Comparison of ENCODE assay signal across 8 mouse cellular contexts in the genomic region with DNA sequence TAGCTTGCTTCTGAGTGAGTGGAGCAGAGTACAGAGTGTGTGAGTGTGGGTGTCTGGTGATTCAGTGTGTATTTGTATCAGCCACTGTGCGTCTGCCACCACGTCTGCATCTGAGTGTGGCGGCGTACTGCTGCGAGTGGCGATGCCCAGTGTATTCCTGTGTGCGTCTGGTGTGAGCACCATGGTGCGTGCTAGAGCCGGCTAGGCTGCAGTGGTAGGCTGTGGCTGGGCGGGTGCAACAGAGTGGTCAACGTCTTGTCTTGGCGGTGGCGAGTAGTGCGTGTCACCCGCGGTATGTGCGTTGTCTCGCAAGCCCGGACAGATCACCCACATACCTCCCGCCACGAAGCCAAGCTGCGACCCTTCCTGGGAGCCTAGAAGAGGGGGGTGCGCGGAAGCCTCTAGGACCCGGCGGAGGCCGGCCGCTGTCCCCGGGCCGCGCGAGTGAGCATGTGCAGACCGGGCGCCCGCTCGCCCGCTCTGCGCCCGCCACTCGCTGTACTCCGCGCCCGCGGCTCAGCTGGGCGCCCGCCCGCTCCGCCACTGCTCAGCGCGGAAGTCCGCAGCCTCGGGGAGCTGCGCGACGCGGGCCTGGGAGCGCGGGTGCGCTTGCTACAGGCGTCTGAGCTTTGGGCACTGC. TPM values are rescaled to one million over a fixed set of nuclear protein-coding genes. Genes with fewer than 3 reads are reported as not detected.
DNase-seq lines count a peak whose midpoint lies in the region; ATAC-seq and TF ChIP-seq lines count a peak whose summit lies in the region.

No protein-coding gene starts in this region.

- H3K4me2 ChIP-seq in heart, embryonic 11.5 days: peak overlapping the region; percentile 98
- peak overlapping the region; percentile 68 for H3K4me2 ChIP-seq in liver, embryonic 12.5 days
- H3K4me2 ChIP-seq in neural tube, embryonic 14.5 days (ENCODE audit: low read depth, low read length): peak overlapping the region; percentile 80

- peak; percentile 67; the same call in 1 of the 2 replicates for ATAC-seq in heart, embryonic 11.5 days (replicated peaks; ENCODE audit: insufficient number of reproducible peaks, low FRiP score, low TSS enrichment)
- no peak for ATAC-seq in liver, embryonic 12.5 days
- peak; percentile 92 for ATAC-seq in neural tube, embryonic 14.5 days (ENCODE audit: low read depth)
- ATAC-seq in activated CD4-positive, CD25-positive, alpha-beta regulatory T cell, adult 4 months: no peak

- DNase-seq in kidney, adult 11 months: peak; percentile 37
- no peak for DNase-seq in kidney, adult 9 months
- peak; percentile 68 for DNase-seq in kidney, postnatal 10 days

- H3K36me3 ChIP-seq in heart, embryonic 11.5 days (ENCODE audit: control insufficient read depth, insufficient read depth, low read length): no peaks in the 10 kb centered on the region
- H3K36me3 ChIP-seq in liver, embryonic 12.5 days: no peaks in the 10 kb centered on the region
- H3K36me3 ChIP-seq in neural tube, embryonic 14.5 days (ENCODE audit: control insufficient read depth, insufficient read depth, low read length): no peaks in the 10 kb centered on the region

- TF ChIP-seq POLR2A in cortical plate, adult 2 months (IDR thresholded peaks at IDR 0.05; ENCODE audit: extremely low read depth, insufficient read depth, low read length): peak; percentile 66; the same call in 1 of the 2 replicates

- peak overlapping the region; percentile 32 for H3K4me3 ChIP-seq in cortical plate, adult 2 months (ENCODE audit: insufficient read depth, low read length)
- H3K4me3 ChIP-seq in heart, embryonic 11.5 days (ENCODE audit: low read depth, low read length): peak overlapping the region; percentile 67
- peak overlapping the region; percentile 46 for H3K4me3 ChIP-seq in liver, embryonic 12.5 days
- H3K4me3 ChIP-seq in neural tube, embryonic 14.5 days (ENCODE audit: low read depth, low read length): peak overlapping the region; percentile 93

- H3K4me1 ChIP-seq in cortical plate, adult 2 months (ENCODE audit: control insufficient read depth, insufficient read depth, low read length): peaks cover 3% of the 10 kb centered on the region; the same call in 1 of the 2 replicates
- H3K4me1 ChIP-seq in heart, embryonic 11.5 days (ENCODE audit: control insufficient read depth, insufficient read depth, low read length): no peaks in the 10 kb centered on the region
- H3K4me1 ChIP-seq in liver, embryonic 12.5 days: 0 out of 2 replicates have a peak, but pooled peaks cover 5% of the 10 kb centered on the region
- peaks cover 9% of the 10 kb centered on the region; the same call in 1 of the 2 replicates for H3K4me1 ChIP-seq in neural tube, embryonic 14.5 days (ENCODE audit: control insufficient read depth, insufficient read depth, low read length)

- TF ChIP-seq CTCF in cortical plate, adult 2 months (IDR thresholded peaks at IDR 0.05; ENCODE audit: extremely low read depth, insufficient read depth, low read length): no peak

- peak overlapping the region; percentile 74 for H3K27ac ChIP-seq in cortical plate, adult 2 months (ENCODE audit: insufficient read depth, low read length)
- H3K27ac ChIP-seq in heart, embryonic 11.5 days (ENCODE audit: low read depth, low read length): no peak overlapping the region
- no peak overlapping the region for H3K27ac ChIP-seq in liver, embryonic 12.5 days
- peak overlapping the region; percentile 71 for H3K27ac ChIP-seq in neural tube, embryonic 14.5 days (ENCODE audit: low read depth, low read length)

- 3% methylated on average over 44 of the region's 60 CpGs for WGBS in heart, embryonic 11.5 days (ENCODE audit: insufficient replicate concordance)
- WGBS in liver, embryonic 12.5 days (ENCODE audit: insufficient replicate concordance): 5% methylated on average over 59 of the region's 60 CpGs
- WGBS in neural tube, embryonic 14.5 days: under 1% methylated on average over 52 of the region's 60 CpGs

- peaks cover 38% of the 10 kb centered on the region for H3K27me3 ChIP-seq in heart, embryonic 11.5 days (ENCODE audit: control insufficient read depth, insufficient read depth, low read length)
- H3K27me3 ChIP-seq in liver, embryonic 12.5 days (replicated peaks): peaks cover 54% of the 10 kb centered on the region
- 0 out of 2 replicates have a peak, but pooled peaks cover 2% of the 10 kb centered on the region for H3K27me3 ChIP-seq in neural tube, embryonic 14.5 days (ENCODE audit: control insufficient read depth, insufficient read depth, low read length)

- H3K9ac ChIP-seq in heart, embryonic 11.5 days (ENCODE audit: low read depth, low read length): peak overlapping the region; percentile 64
- H3K9ac ChIP-seq in liver, embryonic 12.5 days: 0 out of 2 replicates have a peak overlapping the region, but pooled peaks have one; percentile 22
- H3K9ac ChIP-seq in neural tube, embryonic 14.5 days (replicated peaks; ENCODE audit: low read depth, low read length): peak overlapping the region; percentile 86

- H3K9me3 ChIP-seq in heart, embryonic 11.5 days (replicated peaks; ENCODE audit: control insufficient read depth, low read length): no peaks in the 10 kb centered on the region
- no peaks in the 10 kb centered on the region for H3K9me3 ChIP-seq in liver, embryonic 12.5 days (replicated peaks)
- no peaks in the 10 kb centered on the region for H3K9me3 ChIP-seq in neural tube, embryonic 14.5 days (ENCODE audit: control insufficient read depth, low read length)

RNA-seq across cellular contexts. Expression of a gene that starts 0.9 kb away (rescaled TPM):
- polyA plus RNA-seq in cortical plate, adult 2 months (2012; rRNA removed): 66.6 TPM in 2 replicates
- 1.8 and 1.9 TPM in 2 replicates for polyA plus RNA-seq in heart, embryonic 11.5 days (2014; fragmentation: Nextera tagmentation; extraction: Ambion mirVana)
- polyA plus RNA-seq in liver, embryonic 12.5 days (2016; fragmentation: Nextera tagmentation; extraction: Ambion mirVana): 0.49 and 0.90 TPM in 2 replicates
- polyA plus RNA-seq in neural tube, embryonic 14.5 days (2014; fragmentation: Nextera tagmentation; extraction: Ambion mirVana): 42.4 and 44.1 TPM in 2 replicates
- polyA plus RNA-seq in activated CD4-positive, CD25-positive, alpha-beta regulatory T cell, adult 4 months (2017; shearing (Covaris generic)): not detected

Comparison
In these comparisons a context has a peak if more than half of its experiments do, and no peak if none do; other contexts are left out.
1. H3K27ac ChIP-seq: peak in cortical plate, adult 2 months (single experiment) and neural tube, embryonic 14.5 days (single experiment); none in heart, embryonic 11.5 days (single experiment) and liver, embryonic 12.5 days (single experiment).
2. H3K4me3 ChIP-seq: peak in every context shown above with its lines; median percentile 93 in neural tube, embryonic 14.5 days; 67 in heart, embryonic 11.5 days; 46 in liver, embryonic 12.5 days; 32 in cortical plate, adult 2 months.
3. ATAC-seq: peak in heart, embryonic 11.5 days (single experiment) and neural tube, embryonic 14.5 days (single experiment); none in liver, embryonic 12.5 days (single experiment) and activated CD4-positive, CD25-positive, alpha-beta regulatory T cell, adult 4 months (single experiment).
4. H3K9ac ChIP-seq: peak in every context shown above with its lines; median percentile 86 in neural tube, embryonic 14.5 days; 64 in heart, embryonic 11.5 days; 22 in liver, embryonic 12.5 days.
5. RNA of a gene that starts 0.9 kb away (polyA plus RNA-seq): 66.6 TPM in cortical plate, adult 2 months and 42.4 to 44.1 TPM in neural tube, embryonic 14.5 days; 1.8 to 1.9 TPM in heart, embryonic 11.5 days, 0.49 to 0.90 TPM in liver, embryonic 12.5 days and not detected in activated CD4-positive, CD25-positive, alpha-beta regulatory T cell, adult 4 months; every median in the first group is over 10 times any median in the second.
6. Peak in every context shown above with its lines, with median percentiles within 50 percentile points of each other: H3K4me2 ChIP-seq.